Mouse (Mus musculus) stomach, postnatal 0 days (tissue): ENCODE measurements around the gene Uvrag.

Source experiments
- CTCF ChIP-seq: IDR thresholded peaks from 2 replicates; pipeline ENCODE4 v1.5.1; 2016; ENCODE audit warnings: antibody characterized with exemption, low read depth, mild to moderate bottlenecking, moderate library complexity
- EP300 ChIP-seq: optimal IDR thresholded peaks from 2 replicates; pipeline ENCODE3; 2016; ENCODE audit warnings: antibody characterized with exemption

GRCm38 (mm10) chr7:99045525-99045924, 95.4 kb downstream of the Uvrag start:
- no peak for TF ChIP-seq CTCF
- no peak for TF ChIP-seq EP300
